Mouse (Mus musculus): ENCODE measurements around the gene Gna13.
"Not testable (repeated sequence)": the region's sequence is repeated elsewhere in the genome, so short reads cannot be mapped to it uniquely, and the experiment has no call there.

The Gna13 gene

GRCm38 (mm10) chr11:109362463-109363190 lies at the start of gene Gna13:
Gene Gna13 (plus strand): TSS chr11:109362831.
- peak; percentile 91 for DNase-seq

- DNase-seq: peak; percentile 57
These were observed 45.7 kb upstream of the Gna13 start for GRCm38 (mm10) chr11:109316921-109317320.

GRCm38 (mm10) chr11:109319471-109319870 lies 43.2 kb upstream of the Gna13 start:
- DNase-seq: no peak

GRCm38 (mm10) chr11:109319946-109320345 lies 42.7 kb upstream of the Gna13 start:
- DNase-seq: no peak

GRCm38 (mm10) chr11:109320361-109320933 lies 42.2 kb upstream of the Gna13 start:
- peak; percentile 69 for DNase-seq

- DNase-seq: no peak
These were observed 36.4 kb upstream of the Gna13 start for GRCm38 (mm10) chr11:109326270-109326669.

GRCm38 (mm10) chr11:109327381-109327780 lies 35.2 kb upstream of the Gna13 start:
- no peak for DNase-seq

GRCm38 (mm10) chr11:109327952-109328351 lies 34.7 kb upstream of the Gna13 start:
- no peak for DNase-seq

GRCm38 (mm10) chr11:109329331-109329730 lies 33.3 kb upstream of the Gna13 start:
- DNase-seq: no peak

- no peak for DNase-seq
These were observed 31.8 kb upstream of the Gna13 start for GRCm38 (mm10) chr11:109330706-109331393.

GRCm38 (mm10) chr11:109331424-109331824 lies 31.2 kb upstream of the Gna13 start:
- DNase-seq: peak; percentile 97

GRCm38 (mm10) chr11:109332722-109333121 lies 29.9 kb upstream of the Gna13 start:
- DNase-seq: no peak

GRCm38 (mm10) chr11:109334773-109335172 lies 27.9 kb upstream of the Gna13 start:
- no peak for DNase-seq

GRCm38 (mm10) chr11:109335890-109336289 lies 26.7 kb upstream of the Gna13 start:
- no peak for DNase-seq

GRCm38 (mm10) chr11:109339155-109339938 lies 23.3 kb upstream of the Gna13 start:
- no peak for DNase-seq

GRCm38 (mm10) chr11:109340541-109340940 lies 22.1 kb upstream of the Gna13 start:
- no peak for DNase-seq

GRCm38 (mm10) chr11:109342666-109343065 lies 20.0 kb upstream of the Gna13 start:
- DNase-seq: not testable (repeated sequence)

- no peak for DNase-seq
These were observed 19.1 kb upstream of the Gna13 start for GRCm38 (mm10) chr11:109343558-109343957.

- DNase-seq: no peak
These were observed 18.5 kb upstream of the Gna13 start for GRCm38 (mm10) chr11:109343991-109344599.

- peak; percentile 85 for DNase-seq
These were observed 15.2 kb upstream of the Gna13 start for GRCm38 (mm10) chr11:109347242-109347959.

GRCm38 (mm10) chr11:109348408-109348807 lies 14.2 kb upstream of the Gna13 start:
- no peak for DNase-seq

Measured in right cerebral cortex, postnatal 14 days (tissue).